Mouse (Mus musculus) CD4-positive, CD25-positive, alpha-beta regulatory T cell, adult 2 months (primary cell): ENCODE measurements around the gene Olfr214.
"Not testable (repeated sequence)": the region's sequence is repeated elsewhere in the genome, so short reads cannot be mapped to it uniquely, and the experiment has no call there.

Experiments
- DNase-seq: peaks from one replicate; pipeline ENCODE4 v3.0.0-alpha.2; 2012; ENCODE audit warnings: low read depth, low spot score

Gene Olfr214

GRCm38 (mm10) chr6:116553935-116554334, at the start of gene Olfr214:
Gene Olfr214, plus strand, starts transcription at chr6:116554235.
- no peak for DNase-seq

GRCm38 (mm10) chr6:116506302-116507003, 47.6 kb upstream of the Olfr214 start, which contains the start of gene Olfr212:
Gene Olfr212, plus strand, starts transcription at chr6:116506516.
- not testable (repeated sequence) for DNase-seq

GRCm38 (mm10) chr6:116514832-116515231, 39.2 kb upstream of the Olfr214 start:
- no peak for DNase-seq

- no peak for DNase-seq
Observed at GRCm38 (mm10) chr6:116538156-116538555, 15.9 kb upstream of the Olfr214 start, which contains the start of gene Olfr213. Gene Olfr213, plus strand, starts transcription at chr6:116538456.

- no peak for DNase-seq
Observed at GRCm38 (mm10) chr6:116542500-116542899, 11.5 kb upstream of the Olfr214 start.

GRCm38 (mm10) chr6:116550841-116551240, 3.2 kb upstream of the Olfr214 start, which contains the start of gene Gm5580:
Gene Gm5580, plus strand, starts transcription at chr6:116551141.
- not testable (repeated sequence) for DNase-seq

GRCm38 (mm10) chr6:116554952-116555351, 917 bp downstream of the Olfr214 start:
- DNase-seq, result no peak

GRCm38 (mm10) chr6:116569834-116570233, 15.8 kb downstream of the Olfr214 start:
- peak; percentile 25 for DNase-seq

- no peak for DNase-seq
Observed at GRCm38 (mm10) chr6:116584095-116584494, 30.1 kb downstream of the Olfr214 start, which contains the start of gene Olfr215. Gene Olfr215, minus strand, starts transcription at chr6:116584195.

GRCm38 (mm10) chr6:116600969-116601368, 46.9 kb downstream of the Olfr214 start:
- DNase-seq, result not testable (repeated sequence)

- no peak for DNase-seq
Observed at GRCm38 (mm10) chr6:116607230-116607629, 53.2 kb downstream of the Olfr214 start.
